Mouse (Mus musculus) intestine, embryonic 15.5 days (tissue): ENCODE results near the gene Gm49380. TPM values are rescaled to one million over a fixed set of nuclear protein-coding genes. Genes with fewer than 3 reads are reported as not detected.
A peak's percentile ranks its signal among the peaks of the same experiment; 100 is the strongest.

Source experiments
- ATAC-seq: fragments of 200-750 bp; cut with Nextera tagmentation; 2 replicates; pipeline ENCODE4 v1.8.0; 2017; ENCODE audit warnings: moderate TSS enrichment, moderate library complexity
- H3K27ac ChIP-seq: fragments of 300-500 bp; sonication (generic); 2 replicates; pipeline ENCODE4 v1.5.1; 2015; ENCODE audit warnings: mild to moderate bottlenecking, inconsistent platforms
- H3K27me3 ChIP-seq: fragments of 300-500 bp; sonication (generic); replicated peaks from 2 replicates; pipeline ENCODE4 v1.6.1; 2015; ENCODE audit warnings: inconsistent platforms
- H3K36me3 ChIP-seq: fragments of 300-500 bp; sonication (generic); 2 replicates; pipeline ENCODE4 v1.6.1; 2015; ENCODE audit warnings: inconsistent platforms
- H3K4me1 ChIP-seq: fragments of 300-500 bp; sonication (generic); replicated peaks from 2 replicates; pipeline ENCODE4 v1.6.1; 2015; ENCODE audit warnings: inconsistent platforms
- H3K4me2 ChIP-seq: fragments of 300-500 bp; sonication (generic); replicated peaks from 2 replicates; pipeline ENCODE4 v1.6.1; 2015; ENCODE audit warnings: mild to moderate bottlenecking, inconsistent platforms
- H3K4me3 ChIP-seq: fragments of 300-500 bp; sonication (generic); replicated peaks from 2 replicates; pipeline ENCODE4 v1.5.1; 2015; ENCODE audit warnings: inconsistent platforms
- H3K9ac ChIP-seq: fragments of 300-500 bp; sonication (generic); 2 replicates; pipeline ENCODE4 v1.6.1; 2015; ENCODE audit warnings: inconsistent platforms
- H3K9me3 ChIP-seq: fragments of 300-500 bp; sonication (generic); 2 replicates; pipeline ENCODE4 v1.6.1; 2016; ENCODE audit warnings: inconsistent platforms
- WGBS: fragments of 180-500 bp; shearing (Covaris S2); methylation state at CpG from one replicate; pipeline ENCODE4 v1.1.7; 2015; 5-methylcytosine and 5-hydroxymethylcytosine counted together
- polyA plus RNA-seq: library from polyadenylated mRNA; unstranded; fragments of >200 nt; fragmentation: Nextera tagmentation; extraction: Ambion mirVana; gene quantifications from 2 replicates; pipeline ENCODE4 v1.2.1, GENCODE M21; 2015

Gm49380 gene
- polyA plus RNA-seq, 1 experiment from 2014 or later, result 0.10 TPM

DNA sequence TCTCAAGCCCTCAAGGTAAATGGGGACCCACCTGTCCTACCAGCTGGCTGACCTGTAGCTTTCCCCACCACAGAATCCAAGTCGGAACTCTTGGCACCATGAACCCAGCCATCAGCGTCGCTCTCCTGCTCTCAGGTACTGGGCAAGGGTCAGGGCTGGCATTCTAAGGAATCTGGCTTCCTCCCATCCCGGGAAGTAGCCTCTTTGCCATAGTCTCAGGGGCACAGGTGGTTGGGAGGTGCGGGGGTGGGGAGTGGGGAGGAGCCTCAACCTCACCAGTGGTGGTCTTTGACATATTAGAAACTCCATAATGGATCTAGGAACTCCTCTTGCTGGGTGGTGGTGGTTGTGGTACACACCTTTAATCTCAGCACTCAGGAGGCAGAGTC is 67.4 kb downstream of the Gm49380 start:
- H3K4me3 ChIP-seq, result no peak overlapping the region
- H3K4me1 ChIP-seq, result peaks cover 10% of the 10 kb centered on the region
- 83% methylated on average over 5 of the region's 5 CpGs for WGBS

DNA sequence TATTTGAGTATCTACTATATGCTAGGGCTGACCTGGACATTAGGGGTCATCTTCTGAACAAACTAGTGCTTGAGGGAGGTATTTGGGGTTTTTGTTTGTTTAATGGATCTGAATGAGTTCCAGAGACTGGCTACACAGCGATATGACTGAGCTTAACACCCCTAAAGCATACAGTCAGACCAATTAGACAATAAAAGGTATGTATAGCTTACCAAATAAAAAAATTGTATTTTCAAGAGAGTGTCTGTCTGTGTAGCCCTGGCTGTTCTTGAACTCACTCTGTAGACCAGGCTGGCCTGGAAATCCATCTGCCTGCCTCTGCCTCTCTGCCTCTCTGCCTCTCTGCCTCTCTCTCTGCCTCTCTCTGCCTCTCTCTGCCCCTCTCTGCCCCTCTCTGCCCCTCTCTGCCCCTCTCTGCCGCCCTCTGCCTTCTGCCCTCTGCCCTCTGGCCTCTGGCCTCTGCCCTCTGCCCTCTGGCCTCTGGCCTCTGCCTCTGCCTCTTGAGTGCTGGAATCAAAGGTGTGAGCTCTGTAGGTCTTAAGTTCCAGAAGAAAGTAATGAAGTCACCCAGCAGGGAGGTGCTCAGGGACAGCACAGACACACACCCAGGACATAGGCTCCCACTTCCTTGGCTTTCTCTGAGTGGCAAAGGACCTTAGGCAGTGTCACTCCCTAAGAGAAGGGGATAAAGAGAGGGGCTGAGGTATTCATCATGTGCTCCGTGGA is 68.0 kb downstream of the Gm49380 start:
- Histone ChIP-seq H3K9ac (no peak overlapping the region), H3K36me3 (no peaks in the 10 kb centered on the region), H3K27me3 (peaks cover 31% of the 10 kb centered on the region), H3K4me3 (no peak overlapping the region), H3K27ac (no peak overlapping the region), H3K4me1 (peaks cover 10% of the 10 kb centered on the region), H3K9me3 (no peaks in the 10 kb centered on the region), H3K4me2 (no peak overlapping the region)
- ATAC-seq, result no peak
- WGBS, result 75% methylated on average over 3 of the region's 3 CpGs

More for the DNA sequence above, 67.4 kb downstream of the Gm49380 start:
- no peak overlapping the region for H3K27ac ChIP-seq
- H3K27me3 ChIP-seq, result peaks cover 31% of the 10 kb centered on the region
- H3K9ac ChIP-seq, result no peak overlapping the region
- no peaks in the 10 kb centered on the region for H3K9me3 ChIP-seq
- ATAC-seq, result no peak
- no peaks in the 10 kb centered on the region for H3K36me3 ChIP-seq
- H3K4me2 ChIP-seq, result no peak overlapping the region

DNA sequence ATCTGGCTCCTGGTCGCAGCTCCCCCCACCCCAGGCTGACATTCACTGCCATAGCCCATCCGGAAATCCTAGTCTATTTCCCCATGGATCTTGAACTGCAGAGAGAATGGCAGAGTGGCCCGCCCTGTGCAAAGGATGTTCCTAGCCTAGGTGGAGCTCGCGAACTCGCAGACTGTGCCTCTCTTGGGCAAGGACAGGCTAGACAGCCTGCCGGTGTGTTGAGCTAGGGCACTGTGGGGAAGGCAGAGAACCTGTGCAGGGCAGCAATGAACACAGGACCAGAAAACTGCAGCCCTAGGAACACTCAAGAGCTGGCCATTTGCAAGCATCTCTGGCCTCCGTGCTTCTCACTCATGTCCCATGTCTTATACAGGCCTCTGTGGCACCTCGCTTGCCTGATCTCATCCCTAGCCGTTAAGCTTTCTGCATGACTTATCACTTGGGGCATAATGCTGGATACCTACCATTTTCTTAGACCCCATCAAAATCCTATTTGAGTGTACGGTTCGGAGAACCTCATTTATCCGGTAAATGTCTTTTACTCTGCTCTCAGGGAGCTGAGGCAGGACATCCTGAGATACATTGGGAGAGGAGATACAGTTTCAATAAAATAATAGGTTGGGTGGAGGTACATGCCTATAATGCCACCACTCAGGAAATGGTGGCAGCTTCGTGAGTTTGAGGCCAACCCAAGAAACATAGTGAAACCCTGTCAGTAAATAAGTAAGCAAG is 68.7 kb downstream of the Gm49380 start:
- Histone ChIP-seq H3K27me3 (peaks cover 31% of the 10 kb centered on the region), H3K4me1 (peaks cover 10% of the 10 kb centered on the region), H3K36me3 (no peaks in the 10 kb centered on the region), H3K9ac (no peak overlapping the region), H3K27ac (no peak overlapping the region), H3K4me2 (no peak overlapping the region), H3K4me3 (no peak overlapping the region), H3K9me3 (no peaks in the 10 kb centered on the region)
- 45% methylated on average over 14 of the region's 14 CpGs for WGBS
- ATAC-seq, result no peak

DNA sequence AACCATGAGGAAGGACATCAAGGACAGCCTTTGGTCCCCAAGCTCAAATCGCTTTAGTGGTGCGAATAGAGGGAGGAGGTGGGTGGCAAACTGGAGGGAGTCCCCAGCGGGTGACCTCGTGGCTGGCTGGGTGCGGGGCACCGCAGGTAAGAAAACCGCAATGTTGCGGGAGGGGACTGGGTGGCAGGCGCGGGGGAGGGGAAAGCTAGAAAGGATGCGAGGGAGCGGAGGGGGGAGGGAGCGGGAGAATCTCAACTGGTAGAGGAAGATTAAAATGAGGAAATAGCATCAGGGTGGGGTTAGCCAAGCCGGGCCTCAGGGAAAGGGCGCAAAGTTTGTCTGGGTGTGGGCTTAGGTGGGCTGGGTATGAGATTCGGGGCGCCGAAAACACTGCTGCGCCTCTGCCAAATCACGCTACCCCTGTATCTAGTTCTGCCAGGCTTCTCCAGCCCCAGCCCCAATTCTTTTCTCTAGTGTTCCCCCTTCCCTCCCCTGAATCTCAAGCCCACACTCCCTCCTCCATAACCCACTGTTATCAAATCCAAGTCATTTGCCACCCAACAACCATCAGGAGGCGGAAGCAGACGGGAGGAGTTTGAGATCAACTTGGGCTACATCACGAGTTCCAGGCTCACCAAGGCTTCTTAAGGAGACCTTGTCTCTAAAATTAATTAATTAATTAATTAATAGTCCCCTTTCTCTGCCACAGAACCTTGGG is 69.4 kb downstream of the Gm49380 start:
- Histone ChIP-seq H3K4me3 (peak overlapping the region; percentile 26), H3K4me2 (peak overlapping the region; percentile 62), H3K36me3 (no peaks in the 10 kb centered on the region), H3K27ac (no peak overlapping the region), H3K9me3 (no peaks in the 10 kb centered on the region), H3K27me3 (peaks cover 31% of the 10 kb centered on the region), H3K9ac (no peak overlapping the region; the same call in 1 of the 2 replicates), H3K4me1 (peaks cover 10% of the 10 kb centered on the region)
- no peak for ATAC-seq
- WGBS, result 3% methylated on average over 23 of the region's 23 CpGs

DNA sequence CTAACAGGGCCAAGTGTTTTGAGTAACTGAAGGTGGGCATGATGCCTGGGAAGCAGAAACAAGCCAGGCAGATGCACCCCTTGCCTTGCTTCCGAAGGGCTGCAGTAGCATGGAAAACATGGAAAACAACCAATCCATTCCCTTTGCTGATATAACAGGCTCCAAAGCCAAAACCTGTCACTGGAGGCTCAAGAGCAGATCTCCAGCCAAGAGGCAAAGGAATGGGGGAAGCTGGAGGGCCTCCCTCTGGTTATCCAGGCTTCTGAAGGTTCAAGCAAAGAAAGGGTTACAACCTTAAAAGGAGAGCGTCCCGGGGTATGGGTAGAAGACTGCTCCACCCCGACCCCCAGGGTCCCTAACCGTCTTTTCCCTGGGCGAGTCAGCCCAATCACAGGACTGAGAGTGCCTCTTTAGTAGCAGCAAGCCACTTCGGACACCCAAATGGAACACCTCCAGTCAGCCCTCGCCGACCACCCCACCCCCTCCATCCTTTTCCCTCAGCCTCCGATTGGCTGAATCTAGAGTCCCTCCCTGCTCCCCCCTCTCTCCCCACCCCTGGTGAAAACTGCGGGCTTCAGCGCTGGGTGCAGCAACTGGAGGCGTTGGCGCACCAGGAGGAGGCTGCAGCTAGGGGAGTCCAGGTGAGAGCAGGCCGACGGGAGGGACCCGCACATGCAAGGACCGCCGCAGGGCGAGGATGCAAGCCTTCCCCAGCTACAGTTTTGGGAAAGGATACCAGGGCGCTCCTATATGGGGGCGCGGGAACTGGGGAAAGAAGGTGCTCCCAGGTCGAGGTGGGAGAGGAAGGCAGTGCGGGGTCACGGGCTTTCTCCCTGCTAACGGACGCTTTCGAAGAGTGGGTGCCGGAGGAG is 70.2 kb downstream of the Gm49380 start, which contains the start of gene Thy1:
Gene Thy1, plus strand, starts transcription at position 549 of the 872 bp plus-strand sequence.
- ATAC-seq, result no peak

DNA sequence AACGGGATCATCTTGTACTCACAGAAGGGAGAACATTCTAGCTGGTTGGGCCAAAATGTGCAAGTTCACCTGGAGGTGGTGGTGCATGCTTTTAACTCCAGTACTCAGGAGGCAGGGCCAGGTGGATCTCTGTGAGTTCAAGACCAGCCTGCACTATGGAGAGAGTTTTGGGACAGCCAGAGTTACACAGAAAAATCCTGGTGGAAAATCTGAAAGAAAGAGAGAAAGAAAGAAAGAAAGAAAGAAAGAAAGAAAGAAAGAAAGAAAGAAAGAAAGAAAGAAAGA is 71.0 kb downstream of the Gm49380 start:
- Histone ChIP-seq H3K4me3 (no peak overlapping the region), H3K9me3 (no peaks in the 10 kb centered on the region), H3K4me2 (no peak overlapping the region), H3K9ac (no peak overlapping the region), H3K4me1 (peaks cover 10% of the 10 kb centered on the region), H3K27ac (no peak overlapping the region), H3K36me3 (no peaks in the 10 kb centered on the region), H3K27me3 (peaks cover 31% of the 10 kb centered on the region)
- ATAC-seq, result no peak
- WGBS, result 76% methylated on average over 1 of the region's 1 CpGs

More for the DNA sequence above, 70.2 kb downstream of the Gm49380 start, which contains the start of gene Thy1:
- 2% methylated on average over 30 of the region's 30 CpGs for WGBS
- Histone ChIP-seq H3K4me2 (peak within 1 kb of the TSS; percentile 62), H3K36me3 (no peaks in the 10 kb centered on the region), H3K9ac (peak within 1 kb of the TSS; percentile 15; the same call in 1 of the 2 replicates), H3K27ac (no peak within 1 kb of the TSS), H3K27me3 (peaks cover 31% of the 10 kb centered on the region), H3K4me3 (peak within 1 kb of the TSS; percentile 26), H3K4me1 (peaks cover 10% of the 10 kb centered on the region), H3K9me3 (no peaks in the 10 kb centered on the region)

DNA sequence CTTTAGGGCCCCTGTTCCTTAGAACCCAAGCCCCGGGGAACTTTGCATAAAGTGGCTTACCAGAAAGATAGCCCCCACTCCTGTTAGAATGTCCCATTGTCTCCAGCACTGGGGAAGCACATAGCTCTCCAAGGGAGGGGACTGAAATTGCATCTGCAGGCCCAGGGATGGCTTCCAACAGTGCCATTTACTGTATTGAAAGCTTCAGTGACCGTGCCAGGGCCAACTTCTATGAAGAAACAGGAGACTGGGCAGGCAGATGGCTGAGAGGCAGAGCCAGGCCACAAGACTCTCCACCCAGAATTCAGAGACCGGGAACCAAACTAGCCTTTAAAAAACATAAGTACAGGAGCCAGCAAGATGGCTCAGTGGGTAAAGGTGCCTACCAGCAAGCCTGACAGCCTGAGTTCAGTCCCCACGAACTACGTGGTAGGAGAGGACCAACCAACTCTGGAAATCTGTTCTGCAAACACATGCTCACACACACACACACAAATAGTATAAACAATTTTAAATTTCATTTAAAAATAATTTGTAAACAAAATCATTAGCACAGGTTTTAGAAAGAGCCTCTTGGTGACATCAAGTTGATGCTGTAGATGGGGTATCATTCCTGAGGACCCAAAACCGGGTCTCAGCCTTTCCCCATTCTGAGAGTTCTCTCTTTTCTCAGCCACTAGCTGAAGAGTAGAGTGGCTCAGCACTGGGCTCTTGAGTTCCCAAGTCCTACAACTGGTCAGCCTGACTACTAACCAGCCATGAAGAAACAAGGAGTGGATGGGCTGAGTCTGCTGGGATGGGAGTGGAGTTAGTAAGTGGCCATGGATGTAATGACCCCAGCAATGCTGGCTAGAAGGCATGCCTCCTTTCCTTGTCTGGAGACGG is 71.5 kb downstream of the Gm49380 start:
- Histone ChIP-seq H3K27ac (no peak overlapping the region), H3K4me2 (no peak overlapping the region), H3K9ac (no peak overlapping the region), H3K9me3 (no peaks in the 10 kb centered on the region), H3K27me3 (peaks cover 31% of the 10 kb centered on the region), H3K4me3 (no peak overlapping the region), H3K4me1 (peaks cover 10% of the 10 kb centered on the region), H3K36me3 (no peaks in the 10 kb centered on the region)
- ATAC-seq, result no peak
- WGBS, result 72% methylated on average over 7 of the region's 7 CpGs

DNA sequence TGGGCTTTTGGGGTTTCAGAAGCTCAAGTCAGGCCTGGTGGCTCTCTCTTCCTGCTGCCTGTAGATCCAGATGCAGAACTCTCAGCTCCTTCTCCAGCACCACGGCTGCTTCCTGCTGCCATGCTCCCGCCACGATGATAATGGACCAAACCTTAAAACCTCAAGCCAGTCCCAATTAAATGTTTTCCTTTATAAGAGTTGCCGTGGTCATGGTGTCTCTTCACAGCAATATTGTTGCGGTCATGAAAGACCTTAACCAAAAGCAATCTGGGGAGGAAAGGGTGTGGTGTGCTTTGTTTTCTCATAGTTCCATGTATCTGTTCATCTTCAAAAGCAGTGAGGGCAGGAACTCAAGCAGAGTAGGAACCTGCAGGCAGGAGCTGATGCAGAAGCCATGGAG is 76.2 kb downstream of the Gm49380 start:
- no peak overlapping the region for H3K27ac ChIP-seq
- H3K4me1 ChIP-seq, result no peaks in the 10 kb centered on the region
- no peak overlapping the region for H3K9ac ChIP-seq
- no peaks in the 10 kb centered on the region for H3K9me3 ChIP-seq
- ATAC-seq, result no peak
- 93% methylated on average over 5 of the region's 5 CpGs for whole genome bisulfite sequencing
- no peak overlapping the region for H3K4me3 ChIP-seq
- H3K27me3 ChIP-seq, result peaks cover 1% of the 10 kb centered on the region; the same call in 1 of the 2 replicates
- H3K36me3 ChIP-seq, result no peaks in the 10 kb centered on the region
- H3K4me2 ChIP-seq, result no peak overlapping the region

DNA sequence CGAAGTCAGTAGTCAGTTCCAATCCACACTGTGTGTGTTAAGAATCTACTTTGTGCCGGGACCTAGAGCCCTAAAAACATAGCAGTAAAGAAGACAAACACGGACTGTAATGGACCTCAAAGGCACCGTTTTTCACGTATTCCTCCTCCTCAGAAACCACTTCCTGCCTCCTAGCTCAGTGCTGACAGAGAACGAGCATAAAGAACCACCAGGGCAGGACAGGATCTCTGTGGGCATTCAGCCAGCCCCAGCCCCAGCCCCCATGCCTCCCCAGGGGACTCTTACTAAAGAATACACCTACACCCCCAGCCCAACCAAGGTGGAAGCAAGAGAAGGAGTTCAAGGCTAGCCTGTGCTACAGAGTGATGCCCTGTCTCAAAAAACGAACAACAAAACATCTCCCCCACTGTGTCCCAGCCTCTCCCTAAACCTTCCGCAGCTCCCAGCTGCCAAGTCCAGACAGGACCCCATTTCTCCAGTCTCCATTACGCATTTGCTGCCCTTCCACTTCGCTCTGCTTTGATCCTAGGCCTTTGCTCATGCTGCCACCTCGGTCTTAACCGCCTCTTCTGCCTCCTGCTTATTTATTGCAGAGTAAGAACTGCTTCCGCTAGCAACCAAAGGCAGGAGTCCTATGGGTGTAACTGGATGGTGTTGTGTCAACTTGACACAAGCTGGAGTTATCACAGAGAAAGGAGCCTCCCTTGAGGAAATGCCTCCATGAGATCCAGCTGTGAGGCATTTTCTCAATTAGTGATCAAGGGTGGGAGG is 79.2 kb downstream of the Gm49380 start:
- H3K4me2 ChIP-seq, result no peak overlapping the region
- no peaks in the 10 kb centered on the region for H3K4me1 ChIP-seq
- no peak overlapping the region for H3K9ac ChIP-seq
- no peaks in the 10 kb centered on the region for H3K36me3 ChIP-seq
- WGBS, result 62% methylated on average over 13 of the region's 13 CpGs
- H3K4me3 ChIP-seq, result no peak overlapping the region
- no peak for ATAC-seq
- no peaks in the 10 kb centered on the region for H3K9me3 ChIP-seq
- H3K27ac ChIP-seq, result no peak overlapping the region
- H3K27me3 ChIP-seq, result no peaks in the 10 kb centered on the region

DNA sequence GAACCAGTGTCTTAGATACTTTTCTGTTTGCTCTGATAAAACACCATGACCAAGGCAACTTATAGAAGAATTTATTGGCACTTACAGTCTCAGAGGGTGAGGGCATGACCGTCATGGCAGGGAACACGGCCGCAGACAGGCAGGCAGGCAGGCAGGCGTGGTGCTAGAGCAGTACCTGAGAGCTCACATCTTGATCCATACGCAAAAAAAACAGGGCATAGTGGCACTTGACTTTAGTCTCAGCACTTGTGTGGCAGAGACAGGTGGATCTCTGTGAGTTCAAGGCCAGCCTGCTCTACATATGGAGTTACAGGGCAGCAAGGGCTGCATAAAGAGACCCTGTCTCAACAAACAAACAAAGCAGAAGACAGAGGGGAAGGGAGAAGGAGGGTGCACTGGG is 80.0 kb downstream of the Gm49380 start:
- Histone ChIP-seq H3K27ac (no peak overlapping the region), H3K9ac (no peak overlapping the region), H3K36me3 (no peaks in the 10 kb centered on the region), H3K4me3 (no peak overlapping the region), H3K4me1 (no peaks in the 10 kb centered on the region), H3K9me3 (no peaks in the 10 kb centered on the region), H3K4me2 (no peak overlapping the region), H3K27me3 (no peaks in the 10 kb centered on the region)
- 90% methylated on average over 5 of the region's 5 CpGs for WGBS
- no peak for ATAC-seq
